Mouse (Mus musculus): ENCODE results near the gene Sumf2. TPM values are rescaled to one million over a fixed set of nuclear protein-coding genes. Genes with fewer than 3 reads are reported as not detected.
"Not testable (repeated sequence)": the region's sequence is repeated elsewhere in the genome, so short reads cannot be mapped to it uniquely, and the experiment has no call there.

Sumf2 gene
- total RNA-seq (2021) = 10 to 100 TPM; 19.9 to 25.8 TPM
- long read RNA-seq, transcript Sumf2-204 (9 exons, 2,264 nt) = major isoform, 17 of 32 reads
- long read RNA-seq, partial matches to known transcripts = 5 of 32 reads
- long read RNA-seq, other reads (novel, unspliced or antisense) = 9 of 32 reads

- DNase-seq (ENCODE audit: low spot score in 2 of 2) = peak; percentile 96 to 97
These were observed at the start of gene Sumf2 for GRCm38 (mm10) chr5:129846752-129847557. Gene Sumf2, plus strand, starts transcription at chr5:129846986.

- DNase-seq (ENCODE audit: low spot score in 2 of 2) = no peak
These were observed 1.9 kb upstream of the Sumf2 start for GRCm38 (mm10) chr5:129844848-129845247.

DNA sequence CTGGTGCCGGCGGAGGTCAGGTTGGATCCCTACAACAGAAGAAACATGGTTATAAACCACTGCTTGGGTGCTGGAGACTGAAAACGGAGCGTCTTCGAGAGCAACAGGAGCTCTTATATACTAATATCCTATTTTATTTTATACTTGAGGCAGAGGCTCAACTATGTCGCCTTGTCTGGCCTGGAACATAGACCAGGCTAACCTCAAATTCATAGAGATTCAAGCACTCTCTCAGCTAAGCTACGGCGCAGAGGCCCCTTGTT, 703 bp downstream of the Sumf2 start:
- DNase-seq (ENCODE audit: low spot score in 2 of 2) = no peak

GRCm38 (mm10) chr5:129855163-129855562, 8.4 kb downstream of the Sumf2 start:
- no peak for DNase-seq (ENCODE audit: low spot score in 2 of 2)

- DNase-seq (ENCODE audit: low spot score in 2 of 2) = no peak
These were observed 9.6 kb downstream of the Sumf2 start for GRCm38 (mm10) chr5:129856414-129856813.

DNA sequence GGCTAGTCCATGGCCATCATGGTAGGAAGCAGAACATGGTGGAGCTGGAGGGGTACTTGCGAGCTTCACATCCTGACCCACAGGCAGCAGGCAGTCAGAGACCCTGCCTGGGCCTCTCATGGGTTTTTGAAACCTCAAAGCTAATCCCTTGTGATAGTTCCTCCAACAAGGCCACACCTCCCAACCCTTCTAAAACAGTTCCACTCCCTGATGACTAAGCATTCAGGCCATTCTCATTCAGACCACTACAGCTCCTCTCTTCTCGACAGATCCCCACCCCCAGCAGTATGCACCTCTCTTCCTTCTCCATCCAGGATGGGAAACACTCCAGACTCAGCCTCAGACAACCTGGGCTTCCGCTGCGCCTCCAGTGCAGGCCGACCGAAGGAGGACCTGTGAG, 15.5 kb downstream of the Sumf2 start:
- DNase-seq (ENCODE audit: low spot score in 2 of 2) = no peak

DNA sequence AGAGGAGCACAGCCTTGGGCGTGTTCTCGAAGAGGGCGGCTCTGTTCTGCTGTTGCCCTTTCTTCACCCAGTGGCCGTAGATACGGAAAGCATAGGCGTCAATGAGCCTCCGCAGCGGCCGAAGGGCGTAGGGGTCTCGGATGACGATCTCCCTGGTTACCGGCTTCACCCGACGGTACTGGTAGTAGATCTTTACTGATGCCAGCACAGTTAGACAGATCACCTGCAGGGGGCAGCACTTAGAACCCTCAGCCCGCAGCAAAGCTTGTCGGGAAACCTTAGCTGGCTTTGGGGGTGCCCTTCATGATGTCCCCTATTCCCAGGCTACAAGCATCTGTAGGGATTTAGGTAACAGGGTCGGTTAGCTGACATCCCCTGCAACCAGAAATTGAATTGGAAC, 17.7 kb downstream of the Sumf2 start:
- DNase-seq (ENCODE audit: low spot score in 2 of 2) = peak; percentile 73 to 75

DNA sequence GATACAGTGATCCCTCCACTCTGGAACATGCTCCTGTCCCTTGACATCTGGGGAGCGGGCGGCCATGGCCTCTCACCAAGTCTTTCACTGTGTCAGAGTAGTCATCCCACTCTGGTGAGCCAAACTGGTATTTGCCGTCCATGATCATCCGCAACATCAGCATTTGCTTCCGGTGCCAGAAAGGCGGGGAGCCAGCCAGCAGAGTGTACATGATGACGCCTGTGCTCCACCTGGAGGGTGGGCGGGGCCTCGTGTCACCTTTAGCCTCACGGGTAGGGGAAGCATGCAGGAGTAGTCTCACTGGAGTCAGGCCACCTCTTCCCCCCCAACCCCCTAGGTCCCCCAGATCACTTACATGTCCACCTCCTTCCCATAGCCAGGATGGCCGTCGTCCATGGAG, 19.1 kb downstream of the Sumf2 start:
- DNase-seq (ENCODE audit: low spot score in 2 of 2) = no peak

GRCm38 (mm10) chr5:129869238-129869995, 22.6 kb downstream of the Sumf2 start:
- no peak for DNase-seq (ENCODE audit: low spot score in 2 of 2)

DNA sequence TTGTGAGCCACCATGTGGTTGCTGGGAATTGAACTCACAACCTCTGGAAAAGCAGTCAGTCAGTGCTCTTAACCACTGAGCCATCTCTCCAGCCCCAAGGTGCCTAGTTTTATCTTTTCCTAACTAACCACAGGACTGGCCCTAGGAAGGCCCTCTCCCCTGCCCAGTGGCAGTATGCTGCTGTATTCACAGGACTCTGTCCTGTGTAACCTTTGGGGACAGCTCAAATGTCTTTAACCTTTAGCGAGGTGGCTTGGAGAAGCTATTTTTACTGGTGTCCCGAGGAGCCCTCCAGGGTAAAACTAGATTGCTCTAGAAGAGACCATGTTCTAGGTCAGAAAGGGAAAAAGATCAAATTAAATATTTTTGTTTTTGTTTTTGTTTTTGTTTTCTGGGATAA, 24.5 kb downstream of the Sumf2 start:
- DNase-seq (ENCODE audit: low spot score in 2 of 2) = no peak

DNA sequence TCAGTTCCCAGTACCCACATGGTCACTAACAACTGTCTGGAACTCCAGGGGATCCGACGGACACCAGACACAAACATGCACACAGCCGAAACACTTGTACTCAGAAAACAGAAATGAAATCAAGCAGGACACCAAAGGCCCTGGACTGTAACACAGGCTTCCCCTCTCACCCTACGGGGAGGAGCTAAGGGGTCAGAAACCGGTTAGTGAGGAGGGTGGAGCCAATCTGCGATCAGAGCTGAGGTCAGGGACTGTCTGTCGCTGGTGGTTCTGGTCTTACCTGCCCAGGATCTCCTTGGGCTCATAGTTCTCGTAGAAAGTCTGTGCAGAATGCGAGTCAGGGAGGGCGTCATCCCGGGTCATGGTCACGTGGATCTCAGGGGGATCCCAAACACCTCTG, 27.2 kb downstream of the Sumf2 start:
- no peak for DNase-seq (ENCODE audit: low spot score in 2 of 2)

DNA sequence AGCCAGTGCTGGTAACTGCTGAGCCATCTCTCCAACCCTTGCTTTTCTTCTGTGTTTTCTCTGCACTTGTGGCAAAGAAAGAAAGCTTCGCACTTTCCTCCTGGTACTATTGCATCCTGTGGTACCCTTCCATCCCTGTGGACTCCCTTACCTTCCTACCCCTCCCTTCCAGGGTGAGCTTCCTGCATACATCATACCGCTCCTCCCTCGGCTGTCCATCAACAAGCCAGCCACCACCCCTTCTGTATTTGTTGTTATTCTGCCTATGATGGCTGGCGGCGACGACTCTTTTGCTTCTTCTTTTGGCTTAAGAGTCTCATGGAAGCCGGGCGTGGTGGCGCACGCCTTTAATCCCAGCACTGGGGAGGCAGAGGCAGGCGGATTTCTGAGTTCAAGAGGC, 28.3 kb downstream of the Sumf2 start:
- no peak for DNase-seq (ENCODE audit: low spot score in 2 of 2)

- DNase-seq (ENCODE audit: low spot score in 2 of 2) = peak; percentile 30 to 44
These were observed 31.1 kb downstream of the Sumf2 start for GRCm38 (mm10) chr5:129877731-129878455.

- peak; percentile 58 to 77 for DNase-seq (ENCODE audit: low spot score in 2 of 2)
These were observed 32.2 kb downstream of the Sumf2 start for GRCm38 (mm10) chr5:129878946-129879345.

- no peak for DNase-seq (ENCODE audit: low spot score in 2 of 2)
These were observed 33.1 kb downstream of the Sumf2 start for GRCm38 (mm10) chr5:129879888-129880287.

DNA sequence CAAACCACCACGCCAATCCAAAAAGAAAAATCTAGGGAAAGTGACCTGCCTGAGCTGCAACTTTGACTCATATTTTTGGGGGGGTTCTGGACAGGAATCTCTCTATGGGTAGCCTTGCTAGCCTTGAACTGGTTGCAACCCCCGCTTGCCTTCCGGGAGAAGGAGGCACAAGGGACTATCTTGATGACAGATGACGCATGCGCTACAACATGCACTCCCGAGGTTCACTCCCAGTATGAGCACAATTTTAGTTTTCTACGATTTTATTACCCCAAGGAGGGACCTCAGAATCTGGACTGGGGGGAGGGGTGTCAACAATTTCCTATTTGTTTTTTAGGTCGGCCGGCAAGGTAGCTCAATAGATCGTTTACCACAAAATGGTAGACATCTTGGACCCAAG, 39.5 kb downstream of the Sumf2 start:
- no peak for DNase-seq (ENCODE audit: low spot score in 2 of 2)

DNA sequence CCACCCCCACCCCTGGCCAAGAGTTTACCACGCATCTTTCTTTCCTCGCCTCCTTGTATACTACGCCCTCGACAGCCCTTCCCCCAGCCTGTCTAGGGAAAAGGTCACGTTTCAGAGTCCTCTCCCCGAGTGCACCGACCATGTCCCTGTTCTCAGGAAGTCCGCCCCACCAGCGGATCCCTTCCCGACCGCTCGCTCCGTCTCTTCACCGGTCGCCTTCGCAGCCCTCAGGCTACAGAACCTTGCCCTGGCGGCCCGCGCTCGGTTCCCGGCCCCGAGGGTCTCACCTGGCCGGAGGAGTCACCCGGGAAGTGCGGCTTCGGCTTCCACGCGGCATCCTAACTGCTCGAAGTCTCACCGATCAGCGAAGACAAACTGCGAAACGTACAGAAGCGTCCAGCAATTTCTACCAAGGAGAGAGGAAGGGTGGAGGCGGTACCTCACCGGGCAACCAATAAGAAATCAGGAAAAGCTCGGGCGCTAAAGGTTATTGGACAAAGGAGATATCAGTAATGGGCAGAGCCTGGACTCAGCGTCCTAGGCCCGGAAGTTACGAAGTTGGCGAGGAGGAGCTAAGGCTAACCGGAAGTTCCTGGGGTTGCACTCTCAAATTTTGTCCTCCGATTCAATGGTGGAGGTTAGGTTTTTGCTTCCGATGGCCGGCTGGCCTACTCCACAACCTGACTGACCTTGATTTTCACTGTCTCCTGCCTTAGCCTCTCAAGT, 40.3 kb downstream of the Sumf2 start, which contains the start of gene Chchd2:
TSS of gene Chchd2 (minus strand) at position 560 of the 726 bp plus-strand sequence.
- DNase-seq (ENCODE audit: low spot score in 2 of 2) = peak; percentile 92 to 93

DNA sequence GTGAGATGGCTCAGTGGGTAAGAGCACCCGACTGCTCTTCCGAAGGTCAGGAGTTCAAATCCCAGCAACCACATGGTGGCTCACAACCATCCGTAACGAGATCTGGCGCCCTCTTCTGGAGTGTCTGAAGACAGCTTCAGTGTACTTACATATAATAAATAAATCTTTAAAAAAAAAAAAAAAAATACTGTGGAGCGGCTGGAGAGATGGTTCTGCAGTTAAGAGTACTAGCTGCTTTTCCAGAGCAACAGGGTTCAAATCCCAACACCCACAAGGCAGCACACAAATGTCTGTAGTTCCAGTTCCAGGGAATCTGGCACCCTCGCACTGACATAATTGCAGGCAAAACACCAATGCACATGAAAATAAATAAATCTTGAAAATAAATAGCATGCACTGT, 43.6 kb downstream of the Sumf2 start:
- not testable (repeated sequence) for DNase-seq (ENCODE audit: low spot score in 2 of 2)

DNA sequence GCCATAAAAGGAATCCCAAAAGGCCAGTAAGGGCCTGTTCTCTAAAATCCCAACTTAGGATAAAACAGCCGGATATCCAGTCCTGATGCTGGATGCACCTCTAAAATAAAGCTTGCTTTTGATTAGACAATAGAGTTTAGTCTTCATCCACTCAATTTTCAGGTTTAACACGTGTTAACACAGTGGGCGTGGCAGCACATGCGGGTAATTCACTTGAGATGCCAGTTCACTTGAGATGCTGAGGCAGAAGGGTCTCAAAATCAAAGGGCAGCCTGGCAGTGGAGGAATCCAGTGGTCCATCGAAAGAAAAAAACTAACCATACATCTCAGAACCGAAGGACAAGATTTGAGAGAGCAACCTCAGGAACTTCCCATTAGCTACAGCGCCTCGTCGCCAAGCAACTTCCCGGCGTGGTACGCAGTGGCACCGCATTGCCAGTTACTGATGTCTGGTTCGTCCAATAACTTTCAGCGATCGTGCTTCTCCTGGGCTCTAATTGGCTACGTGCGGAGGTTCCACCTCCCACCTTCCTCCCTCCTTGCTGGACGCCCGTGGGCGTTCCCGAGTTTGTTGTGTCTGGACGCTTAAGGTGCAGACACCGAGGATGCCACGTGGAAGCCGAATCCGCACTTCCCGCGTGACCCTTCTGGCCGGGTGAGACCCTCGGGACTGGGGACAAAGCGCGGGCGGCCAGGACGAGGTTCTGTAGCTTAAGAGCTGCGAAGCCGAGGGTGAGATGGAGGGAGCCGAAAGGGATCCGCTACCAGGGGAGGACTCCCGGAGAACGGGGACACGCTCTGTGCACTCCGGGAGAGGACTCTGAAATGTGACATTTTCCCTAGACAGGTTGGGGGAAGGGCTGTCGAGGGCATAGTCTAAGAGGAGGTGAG, 48.7 kb downstream of the Sumf2 start, which contains the start of gene Zbed5:
TSS of gene Zbed5 (plus strand) at position 526 of the 891 bp plus-strand sequence.
- DNase-seq (ENCODE audit: low spot score in 2 of 2) = peak; percentile 86 to 87

DNA sequence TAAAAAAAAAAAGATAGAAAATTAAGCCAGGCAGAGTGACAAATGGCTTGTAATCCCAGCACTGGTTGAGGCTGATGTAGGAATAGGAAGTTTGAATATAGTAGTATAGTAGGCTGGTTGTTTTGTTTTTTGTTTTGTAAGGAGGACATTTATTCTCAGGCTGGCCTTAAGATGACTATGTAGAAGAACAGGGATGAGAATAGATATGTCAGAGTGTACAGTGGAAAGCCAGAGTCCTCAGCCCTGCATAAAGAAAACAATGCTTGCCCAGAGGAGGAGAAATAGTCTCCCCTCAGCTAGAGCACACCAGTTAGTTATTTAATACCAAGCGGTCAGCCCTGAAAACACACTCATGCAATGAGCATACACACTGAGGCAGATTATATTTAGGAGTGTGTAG, 51.7 kb downstream of the Sumf2 start, which contains the start of gene Phkg1:
TSS of gene Phkg1 (minus strand) at position 101 of the 400 bp plus-strand sequence.
- DNase-seq (ENCODE audit: low spot score in 2 of 2) = no peak

All from layer of hippocampus, postnatal 10 days (tissue).